Mouse (Mus musculus): ENCODE results near the gene Gm16223. TPM values are rescaled to one million over a fixed set of nuclear protein-coding genes. Genes with fewer than 3 reads are reported as not detected.

Gm16223 gene
- polyA plus RNA-seq, 1 experiment = not detected

GRCm38 (mm10) chr5:42116586-42117346 lies 49.0 kb downstream of the Gm16223 start:
- WGBS = 94% methylated on average over 5 of the region's 5 CpGs
- no peaks in the 10 kb centered on the region for H3K4me1 ChIP-seq (ENCODE audit: control insufficient read depth, insufficient read depth, low read length)

GRCm38 (mm10) chr5:42125562-42125961 lies 57.8 kb downstream of the Gm16223 start:
- no peak overlapping the region for H3K4me3 ChIP-seq (ENCODE audit: insufficient read depth, low read depth, low read length)
- no peak for TF ChIP-seq CTCF (IDR thresholded peaks at IDR 0.05; ENCODE audit: insufficient read depth, low read depth, low read length)
- no peak for TF ChIP-seq POLR2A (IDR thresholded peaks at IDR 0.05; ENCODE audit: insufficient read depth, low read depth, low read length)
- no peaks in the 10 kb centered on the region for H3K4me1 ChIP-seq (ENCODE audit: control insufficient read depth, insufficient read depth, low read length)
- no peak overlapping the region for H3K27ac ChIP-seq (ENCODE audit: insufficient read depth, low read depth, low read length)

More at GRCm38 (mm10) chr5:42116586-42117346, 49.0 kb downstream of the Gm16223 start:
- TF ChIP-seq CTCF (IDR thresholded peaks at IDR 0.05; ENCODE audit: insufficient read depth, low read depth, low read length) (no peak), POLR2A (IDR thresholded peaks at IDR 0.05; ENCODE audit: insufficient read depth, low read depth, low read length) (no peak)
- Histone ChIP-seq H3K4me3 (ENCODE audit: insufficient read depth, low read depth, low read length) (no peak overlapping the region), H3K27ac (ENCODE audit: insufficient read depth, low read depth, low read length) (no peak overlapping the region)

- no peaks in the 10 kb centered on the region for H3K4me1 ChIP-seq (ENCODE audit: control insufficient read depth, insufficient read depth, low read length)
- 30% methylated on average over 3 of the region's 3 CpGs for WGBS
- no peak overlapping the region for H3K4me3 ChIP-seq (ENCODE audit: insufficient read depth, low read depth, low read length)
- no peak for TF ChIP-seq POLR2A (IDR thresholded peaks at IDR 0.05; ENCODE audit: insufficient read depth, low read depth, low read length)
- no peak for TF ChIP-seq CTCF (IDR thresholded peaks at IDR 0.05; ENCODE audit: insufficient read depth, low read depth, low read length)
- H3K27ac ChIP-seq (ENCODE audit: insufficient read depth, low read depth, low read length) = no peak overlapping the region
Measured at GRCm38 (mm10) chr5:42155626-42156025, 87.9 kb downstream of the Gm16223 start.

GRCm38 (mm10) chr5:42164731-42165130 lies 97.0 kb downstream of the Gm16223 start:
- WGBS = 78% methylated on average over 2 of the region's 2 CpGs
- Histone ChIP-seq H3K4me3 (ENCODE audit: insufficient read depth, low read depth, low read length) (no peak overlapping the region), H3K27ac (ENCODE audit: insufficient read depth, low read depth, low read length) (no peak overlapping the region; the same call in 1 of the 2 replicates), H3K4me1 (ENCODE audit: control insufficient read depth, insufficient read depth, low read length) (no peaks in the 10 kb centered on the region)
- TF ChIP-seq POLR2A (IDR thresholded peaks at IDR 0.05; ENCODE audit: insufficient read depth, low read depth, low read length) = no peak
- no peak for TF ChIP-seq CTCF (IDR thresholded peaks at IDR 0.05; ENCODE audit: insufficient read depth, low read depth, low read length)

- 67% methylated on average over 1 of the region's 1 CpGs for WGBS
Measured at GRCm38 (mm10) chr5:42166311-42166710, 98.6 kb downstream of the Gm16223 start.

GRCm38 (mm10) chr5:42168071-42168470 lies 100.3 kb downstream of the Gm16223 start:
- no peak overlapping the region for H3K4me3 ChIP-seq (ENCODE audit: insufficient read depth, low read depth, low read length)
- H3K27ac ChIP-seq (ENCODE audit: insufficient read depth, low read depth, low read length) = peak overlapping the region; percentile 75
- 39% methylated on average over 3 of the region's 3 CpGs for WGBS
- no peaks in the 10 kb centered on the region for H3K4me1 ChIP-seq (ENCODE audit: control insufficient read depth, insufficient read depth, low read length)
- TF ChIP-seq POLR2A (IDR thresholded peaks at IDR 0.05; ENCODE audit: insufficient read depth, low read depth, low read length) (no peak), CTCF (IDR thresholded peaks at IDR 0.05; ENCODE audit: insufficient read depth, low read depth, low read length) (no peak)

More at GRCm38 (mm10) chr5:42166311-42166710, 98.6 kb downstream of the Gm16223 start:
- H3K4me1 ChIP-seq (ENCODE audit: control insufficient read depth, insufficient read depth, low read length) = no peaks in the 10 kb centered on the region
- TF ChIP-seq CTCF (IDR thresholded peaks at IDR 0.05; ENCODE audit: insufficient read depth, low read depth, low read length) (no peak), POLR2A (IDR thresholded peaks at IDR 0.05; ENCODE audit: insufficient read depth, low read depth, low read length) (no peak)
- H3K27ac ChIP-seq (ENCODE audit: insufficient read depth, low read depth, low read length) = no peak overlapping the region
- no peak overlapping the region for H3K4me3 ChIP-seq (ENCODE audit: insufficient read depth, low read depth, low read length)

GRCm38 (mm10) chr5:42168785-42169184 lies 101.0 kb downstream of the Gm16223 start:
- TF ChIP-seq POLR2A (IDR thresholded peaks at IDR 0.05; ENCODE audit: insufficient read depth, low read depth, low read length) (no peak), CTCF (IDR thresholded peaks at IDR 0.05; ENCODE audit: insufficient read depth, low read depth, low read length) (no peak)
- Histone ChIP-seq H3K27ac (ENCODE audit: insufficient read depth, low read depth, low read length) (no peak overlapping the region), H3K4me1 (ENCODE audit: control insufficient read depth, insufficient read depth, low read length) (no peaks in the 10 kb centered on the region), H3K4me3 (ENCODE audit: insufficient read depth, low read depth, low read length) (no peak overlapping the region)
- WGBS = 42% methylated on average over 5 of the region's 5 CpGs

- TF ChIP-seq POLR2A (IDR thresholded peaks at IDR 0.05; ENCODE audit: insufficient read depth, low read depth, low read length) = no peak
- no peak for TF ChIP-seq CTCF (IDR thresholded peaks at IDR 0.05; ENCODE audit: insufficient read depth, low read depth, low read length)
- WGBS = 80% methylated on average over 2 of the region's 2 CpGs
- Histone ChIP-seq H3K27ac (ENCODE audit: insufficient read depth, low read depth, low read length) (no peak overlapping the region), H3K4me1 (ENCODE audit: control insufficient read depth, insufficient read depth, low read length) (no peaks in the 10 kb centered on the region), H3K4me3 (ENCODE audit: insufficient read depth, low read depth, low read length) (no peak overlapping the region)
Measured at GRCm38 (mm10) chr5:42174109-42174508, 106.3 kb downstream of the Gm16223 start.

- H3K4me3 ChIP-seq (ENCODE audit: insufficient read depth, low read depth, low read length) = no peak overlapping the region
- TF ChIP-seq CTCF (IDR thresholded peaks at IDR 0.05; ENCODE audit: insufficient read depth, low read depth, low read length) (no peak), POLR2A (IDR thresholded peaks at IDR 0.05; ENCODE audit: insufficient read depth, low read depth, low read length) (no peak)
- no peak overlapping the region for H3K27ac ChIP-seq (ENCODE audit: insufficient read depth, low read depth, low read length)
- 67% methylated on average over 2 of the region's 2 CpGs for WGBS
- H3K4me1 ChIP-seq (ENCODE audit: control insufficient read depth, insufficient read depth, low read length) = no peaks in the 10 kb centered on the region
Measured at GRCm38 (mm10) chr5:42175424-42175823, 107.7 kb downstream of the Gm16223 start.

All from olfactory bulb, adult 2 months (tissue).